Mouse (Mus musculus): ENCODE results near the gene Pagr1b. TPM values are rescaled to one million over a fixed set of nuclear protein-coding genes. Genes with fewer than 3 reads are reported as not detected.

The Pagr1b gene
- total and polyA plus RNA-seq, 3 experiments: 0.30 to 6.6 TPM; not detected in 1

- no peaks in the 10 kb centered on the region for H3K27me3 ChIP-seq (replicated peaks)
- TF ChIP-seq NRF1 (IDR thresholded peaks at IDR 0.05; ENCODE audit: low read depth, low read length) (peak; percentile 42), GABPA (IDR thresholded peaks at IDR 0.05; ENCODE audit: insufficient replicate concordance, low read depth, low read length) (no peak)
- dilution Hi-C loops (cut with MboI; ENCODE audit: extremely low pct_ligation_motif_present, extremely low pct_unique_long_range_greater_than_20kb, low sequenced_read_pairs): no loop called here
- peak overlapping the region; percentile 99 for H3K9ac ChIP-seq (ENCODE audit: insufficient read depth, low read depth)
- no peaks in the 10 kb centered on the region for H3K9me3 ChIP-seq (replicated peaks; ENCODE audit: low read length)
- H3K36me3 ChIP-seq (replicated peaks in 1 of 2; ENCODE audit: control insufficient read depth in 1 of 2, insufficient read depth in 1 of 2, low read length in 1 of 2): peaks cover 43 to 74% of the 10 kb centered on the region in 2 experiments
- peak overlapping the region; percentile 93; the same call in 1 of the 2 replicates for H3K27ac ChIP-seq (ENCODE audit: insufficient read depth, low read depth)
- peak overlapping the region in 2 of 3 experiments; percentile 76 to 78 for H3K4me3 ChIP-seq (replicated peaks in 1 of 3; ENCODE audit: low read depth in 2 of 3, low read length in 2 of 3, poor library complexity in 1 of 3)
- no peak overlapping the region for H3K4me2 ChIP-seq (ENCODE audit: insufficient read depth, low read depth, poor library complexity, severe bottlenecking)
- peaks cover 22% of the 10 kb centered on the region for H3K79me2 ChIP-seq (replicated peaks; ENCODE audit: control insufficient read depth, extremely low read depth, insufficient read depth, poor library complexity, severe bottlenecking)
- no peak for DNase-seq (ENCODE audit: extremely low read depth)
- H3K4me1 ChIP-seq (ENCODE audit: control insufficient read depth in 1 of 2, insufficient read depth in 2 of 2): peaks cover 17 to 35% of the 10 kb centered on the region in 2 experiments
- in situ Hi-C loops (cut with MboI; ENCODE audit: low pct_ligation_motif_present, low pct_unique_long_range_greater_than_20kb, low sequenced_read_pairs): no loop called here
Observed at GRCm38 (mm10) chr7:127026616-127026983, 10.3 kb upstream of the Pagr1b start.

- H3K27ac ChIP-seq (ENCODE audit: insufficient read depth, low read depth): peak overlapping the region; percentile 44
- peaks cover 39 to 74% of the 10 kb centered on the region in 2 experiments for H3K36me3 ChIP-seq (replicated peaks in 1 of 2; ENCODE audit: control insufficient read depth in 1 of 2, insufficient read depth in 1 of 2, low read length in 1 of 2)
- H3K27me3 ChIP-seq (replicated peaks): no peaks in the 10 kb centered on the region
- peaks cover 17 to 40% of the 10 kb centered on the region in 2 experiments for H3K4me1 ChIP-seq (ENCODE audit: control insufficient read depth in 1 of 2, insufficient read depth in 2 of 2)
- H3K79me2 ChIP-seq (replicated peaks; ENCODE audit: control insufficient read depth, extremely low read depth, insufficient read depth, poor library complexity, severe bottlenecking): peaks cover 22% of the 10 kb centered on the region
- H3K4me3 ChIP-seq (replicated peaks in 1 of 3; ENCODE audit: low read depth in 2 of 3, low read length in 2 of 3, poor library complexity in 1 of 3): peak overlapping the region; percentile 67 to 78 (median 76)
- dilution Hi-C loops (cut with MboI; ENCODE audit: extremely low pct_ligation_motif_present, extremely low pct_unique_long_range_greater_than_20kb, low sequenced_read_pairs) (no loop called here), in situ Hi-C loops (cut with MboI; ENCODE audit: low pct_ligation_motif_present, low pct_unique_long_range_greater_than_20kb, low sequenced_read_pairs) (no loop called here)
- H3K4me2 ChIP-seq (ENCODE audit: insufficient read depth, low read depth, poor library complexity, severe bottlenecking): peak overlapping the region; percentile 45; the same call in 1 of the 2 replicates
- peak overlapping the region; percentile 99 for H3K9ac ChIP-seq (ENCODE audit: insufficient read depth, low read depth)
- DNase-seq (ENCODE audit: extremely low read depth): peak; percentile 64
- TF ChIP-seq SIN3A (IDR thresholded peaks at IDR 0.05; ENCODE audit: low read length) (peak; percentile 36; the same call in 1 of the 2 replicates), RCOR1 (conservative IDR thresholded peaks at IDR 0.05; ENCODE audit: low read depth, low read length) (no peak), ZMIZ1 (IDR thresholded peaks at IDR 0.05; ENCODE audit: low read depth, low read length) (0 out of 2 replicates have a peak, but pooled peaks have one; percentile 14), NELFE (IDR thresholded peaks at IDR 0.05; ENCODE audit: low read depth, low read length) (0 out of 2 replicates have a peak, but pooled peaks have one; percentile 22), BHLHE40 (IDR thresholded peaks at IDR 0.05; ENCODE audit: low read depth, low read length) (peak; percentile 28; the same call in 1 of the 2 replicates), TCF12 (IDR thresholded peaks at IDR 0.05; ENCODE audit: low read depth, low read length) (peak; percentile 59; the same call in 1 of the 2 replicates), POLR2A (IDR thresholded peaks at IDR 0.05; ENCODE audit: low read depth, low read length) (peak; percentile 63; the same call in 1 of the 2 replicates), MAZ (IDR thresholded peaks at IDR 0.05; ENCODE audit: low read depth, low read length) (peak; percentile 76; the same call in 1 of the 2 replicates), MXI1 (IDR thresholded peaks at IDR 0.05; ENCODE audit: low read depth, low read length) (peak; percentile 72; the same call in 1 of the 2 replicates), TBP (conservative IDR thresholded peaks at IDR 0.05; ENCODE audit: low read depth, low read length) (no peak), ZKSCAN1 (IDR thresholded peaks at IDR 0.05; ENCODE audit: borderline replicate concordance, low read depth, low read length) (no peak)
- H3K9me3 ChIP-seq (replicated peaks; ENCODE audit: low read length): no peaks in the 10 kb centered on the region
Observed at GRCm38 (mm10) chr7:127026161-127026600, 9.9 kb upstream of the Pagr1b start.

All from CH12.LX (cell line).